Mouse (Mus musculus): ENCODE measurements around the gene Tacc2.

Gene Tacc2

GRCm38 (mm10) chr7:130654562-130654961 lies 77.3 kb downstream of the Tacc2 start:
- peak; percentile 78; the same call in 1 of the 2 replicates for TF ChIP-seq GATA4 (IDR thresholded peaks at IDR 0.05; ENCODE audit: insufficient replicate concordance, low read length)

GRCm38 (mm10) chr7:130656965-130657364 lies 79.7 kb downstream of the Tacc2 start:
- no peak for TF ChIP-seq GATA4 (IDR thresholded peaks at IDR 0.05; ENCODE audit: insufficient replicate concordance, low read length)

- no peak for TF ChIP-seq GATA4 (IDR thresholded peaks at IDR 0.05; ENCODE audit: insufficient replicate concordance, low read length)
These were observed 80.5 kb downstream of the Tacc2 start for GRCm38 (mm10) chr7:130657751-130658150.

GRCm38 (mm10) chr7:130659129-130659528 lies 81.9 kb downstream of the Tacc2 start:
- no peak for TF ChIP-seq GATA4 (IDR thresholded peaks at IDR 0.05; ENCODE audit: insufficient replicate concordance, low read length)

GRCm38 (mm10) chr7:130662250-130662649 lies 85.0 kb downstream of the Tacc2 start:
- no peak for TF ChIP-seq GATA4 (IDR thresholded peaks at IDR 0.05; ENCODE audit: insufficient replicate concordance, low read length)

- TF ChIP-seq GATA4 (IDR thresholded peaks at IDR 0.05; ENCODE audit: insufficient replicate concordance, low read length): no peak
These were observed 85.6 kb downstream of the Tacc2 start for GRCm38 (mm10) chr7:130662869-130663268.

GRCm38 (mm10) chr7:130664037-130664436 lies 86.8 kb downstream of the Tacc2 start:
- no peak for TF ChIP-seq GATA4 (IDR thresholded peaks at IDR 0.05; ENCODE audit: insufficient replicate concordance, low read length)

GRCm38 (mm10) chr7:130664629-130665028 lies 87.4 kb downstream of the Tacc2 start:
- no peak for TF ChIP-seq GATA4 (IDR thresholded peaks at IDR 0.05; ENCODE audit: insufficient replicate concordance, low read length)

GRCm38 (mm10) chr7:130665358-130665757 lies 88.1 kb downstream of the Tacc2 start:
- TF ChIP-seq GATA4 (IDR thresholded peaks at IDR 0.05; ENCODE audit: insufficient replicate concordance, low read length): no peak

GRCm38 (mm10) chr7:130668729-130669281 lies 91.6 kb downstream of the Tacc2 start:
- TF ChIP-seq GATA4 (IDR thresholded peaks at IDR 0.05; ENCODE audit: insufficient replicate concordance, low read length): no peak

GRCm38 (mm10) chr7:130669370-130669881 lies 92.2 kb downstream of the Tacc2 start:
- TF ChIP-seq GATA4 (IDR thresholded peaks at IDR 0.05; ENCODE audit: insufficient replicate concordance, low read length): peak; percentile 24; the same call in 1 of the 2 replicates

GRCm38 (mm10) chr7:130670358-130670757 lies 93.1 kb downstream of the Tacc2 start:
- TF ChIP-seq GATA4 (IDR thresholded peaks at IDR 0.05; ENCODE audit: insufficient replicate concordance, low read length): no peak

GRCm38 (mm10) chr7:130671301-130671700 lies 94.1 kb downstream of the Tacc2 start:
- no peak for TF ChIP-seq GATA4 (IDR thresholded peaks at IDR 0.05; ENCODE audit: insufficient replicate concordance, low read length)

- TF ChIP-seq GATA4 (IDR thresholded peaks at IDR 0.05; ENCODE audit: insufficient replicate concordance, low read length): no peak
These were observed 96.2 kb downstream of the Tacc2 start for GRCm38 (mm10) chr7:130673169-130674033.

- no peak for TF ChIP-seq GATA4 (IDR thresholded peaks at IDR 0.05; ENCODE audit: insufficient replicate concordance, low read length)
These were observed 97.3 kb downstream of the Tacc2 start for GRCm38 (mm10) chr7:130674526-130674925.

GRCm38 (mm10) chr7:130676885-130677540 lies 99.8 kb downstream of the Tacc2 start:
- no peak for TF ChIP-seq GATA4 (IDR thresholded peaks at IDR 0.05; ENCODE audit: insufficient replicate concordance, low read length)

All from liver, adult (tissue).